Mouse (Mus musculus) granulocyte monocyte progenitor cell, adult 5-6 weeks (primary cell): ENCODE data around the gene Arpc1a. TPM values are rescaled to one million over a fixed set of nuclear protein-coding genes. Genes with fewer than 3 reads are reported as not detected.
A peak's percentile ranks its signal among the peaks of the same experiment; 100 is the strongest.
"Not testable (repeated sequence)": the region's sequence is repeated elsewhere in the genome, so short reads cannot be mapped to it uniquely, and the experiment has no call there.

Source experiments
- ATAC-seq: replicated peaks from 2 replicates; pipeline ENCODE4 v1.8.0; 2016; ENCODE audit warnings: mild to moderate bottlenecking, moderate TSS enrichment, inconsistent platforms; ENCODE audit not compliant: poor library complexity, severe bottlenecking
- total RNA-seq, 2 experiments: library from RNA; stranded (forward) in 1 of 2; stranded (reverse) in 1 of 2; fragments of 200-712, 200-1000 nt in 1 of 2; fragments of >200 nt in 1 of 2; fragmentation: Nextera tagmentation in 1 of 2; gene quantifications; 2 replicates each; pipeline ENCODE4 v1.2.3; 2014 to 2017

Gene Arpc1a
- total RNA-seq (2014; fragmentation: Nextera tagmentation) (76.8 and 81.1 TPM in 2 replicates), total RNA-seq (2017) (42.0 and 48.1 TPM in 2 replicates)

- peak; percentile 97 for ATAC-seq
Observed at GRCm38 (mm10) chr5:145083632-145084451, at the start of gene Arpc1a, which contains the start of gene Kpna7. Gene Arpc1a, plus strand, starts transcription at chr5:145083830. Gene Kpna7, minus strand, starts transcription at chr5:145084030.

- ATAC-seq = peak; percentile 59
Observed at GRCm38 (mm10) chr5:145041628-145042027, 42.0 kb upstream of the Arpc1a start.

- not testable (repeated sequence) for ATAC-seq
Observed at GRCm38 (mm10) chr5:145042690-145043089, 40.9 kb upstream of the Arpc1a start, which contains the start of gene 1700018F24Rik. Gene 1700018F24Rik, plus strand, starts transcription at chr5:145042990.

- ATAC-seq = not testable (repeated sequence)
Observed at GRCm38 (mm10) chr5:145054187-145054586, 29.4 kb upstream of the Arpc1a start.

GRCm38 (mm10) chr5:145057907-145058306 lies 25.7 kb upstream of the Arpc1a start:
- ATAC-seq = no peak

- ATAC-seq = no peak
Observed at GRCm38 (mm10) chr5:145058722-145059121, 24.9 kb upstream of the Arpc1a start.

- no peak for ATAC-seq
Observed at GRCm38 (mm10) chr5:145059524-145059923, 24.1 kb upstream of the Arpc1a start.

- no peak for ATAC-seq
Observed at GRCm38 (mm10) chr5:145064765-145065340, 18.8 kb upstream of the Arpc1a start.

GRCm38 (mm10) chr5:145068863-145069262 lies 14.8 kb upstream of the Arpc1a start:
- peak; percentile 60 for ATAC-seq

- ATAC-seq = peak; percentile 74
Observed at GRCm38 (mm10) chr5:145069707-145070106, 13.9 kb upstream of the Arpc1a start.

GRCm38 (mm10) chr5:145071342-145071741 lies 12.3 kb upstream of the Arpc1a start:
- ATAC-seq = 0 out of 2 replicates have a peak, but pooled peaks have one; percentile 36

- no peak for ATAC-seq
Observed at GRCm38 (mm10) chr5:145075081-145075480, 8.5 kb upstream of the Arpc1a start.

- ATAC-seq = no peak
Observed at GRCm38 (mm10) chr5:145081866-145082613, 1.6 kb upstream of the Arpc1a start.

- ATAC-seq = not testable (repeated sequence)
Observed at GRCm38 (mm10) chr5:145083201-145083600, 429 bp upstream of the Arpc1a start.

- ATAC-seq = no peak
Observed at GRCm38 (mm10) chr5:145084822-145085221, 1.2 kb downstream of the Arpc1a start.

GRCm38 (mm10) chr5:145088186-145088585 lies 4.6 kb downstream of the Arpc1a start:
- no peak for ATAC-seq

GRCm38 (mm10) chr5:145089878-145090277 lies 6.2 kb downstream of the Arpc1a start:
- peak; percentile 33 for ATAC-seq

- ATAC-seq = no peak
Observed at GRCm38 (mm10) chr5:145096195-145096594, 12.6 kb downstream of the Arpc1a start.

GRCm38 (mm10) chr5:145098340-145098821 lies 14.8 kb downstream of the Arpc1a start:
- ATAC-seq = peak; percentile 87

GRCm38 (mm10) chr5:145100960-145101359 lies 17.3 kb downstream of the Arpc1a start:
- no peak for ATAC-seq
